Mouse (Mus musculus): Measurements from ENCODE around the gene Bik. TPM values are rescaled to one million over a fixed set of nuclear protein-coding genes. Genes with fewer than 3 reads are reported as not detected.

Bik gene
- polyA plus RNA-seq, 1 experiment from 2014 or later, result 1.2 TPM

DNA sequence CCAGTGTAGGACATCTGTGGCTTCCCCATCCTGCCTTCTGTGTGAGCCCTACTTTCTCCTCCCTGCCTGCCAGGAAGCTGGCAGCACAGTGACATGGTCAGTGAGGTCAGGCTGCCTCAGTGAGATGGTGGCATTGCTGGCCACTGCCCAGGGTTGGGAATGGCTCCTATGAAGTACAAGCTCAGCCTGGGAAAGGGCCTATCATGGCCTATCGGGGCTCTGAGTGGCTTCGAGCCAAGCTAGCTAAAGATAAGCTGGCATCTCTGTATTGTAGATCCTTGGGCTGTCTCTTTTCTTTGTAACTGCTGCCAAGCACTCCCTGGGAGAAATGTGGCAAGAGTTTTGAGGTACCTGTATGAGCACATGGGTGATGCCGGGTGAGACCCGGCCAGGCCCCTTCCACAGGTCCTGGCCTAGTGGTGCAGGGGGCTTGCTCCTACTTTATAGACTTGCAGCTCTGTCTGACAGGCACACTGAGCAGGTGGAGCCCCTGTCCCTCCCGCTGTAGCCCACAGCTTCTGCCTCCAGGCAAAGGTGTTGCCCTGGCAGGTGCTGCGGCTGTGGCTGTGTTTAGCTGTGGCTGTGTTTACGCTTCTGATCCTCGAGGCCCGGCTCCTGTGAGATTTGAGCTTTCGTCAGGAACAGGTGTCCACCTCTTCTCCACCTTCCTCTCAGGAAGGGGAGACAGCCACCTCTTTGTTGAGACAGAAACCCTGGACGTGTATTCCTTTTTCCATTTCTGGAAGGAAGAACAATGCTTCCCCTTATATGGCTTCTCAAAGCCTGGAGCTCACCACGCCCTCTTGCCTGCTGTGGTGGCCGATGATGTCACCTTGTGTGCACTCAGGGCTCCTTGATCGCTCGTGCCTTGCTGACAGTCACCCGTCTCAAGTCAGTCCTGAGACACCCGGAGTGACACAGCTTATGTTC is 8.6 kb downstream of the Bik start:
- no peaks in the 10 kb centered on the region for H3K9me3 ChIP-seq
- H3K9ac ChIP-seq (replicated peaks), result no peak overlapping the region
- H3K4me1 ChIP-seq, result no peaks in the 10 kb centered on the region
- H3K27me3 ChIP-seq, result no peaks in the 10 kb centered on the region
- no peak overlapping the region for H3K27ac ChIP-seq (replicated peaks)
- no peak overlapping the region for H3K4me2 ChIP-seq (replicated peaks)
- no peaks in the 10 kb centered on the region for H3K36me3 ChIP-seq
- 76% methylated on average over 17 of the region's 17 CpGs for WGBS
- ATAC-seq (replicated peaks), result no peak
- H3K4me3 ChIP-seq, result no peak overlapping the region

DNA sequence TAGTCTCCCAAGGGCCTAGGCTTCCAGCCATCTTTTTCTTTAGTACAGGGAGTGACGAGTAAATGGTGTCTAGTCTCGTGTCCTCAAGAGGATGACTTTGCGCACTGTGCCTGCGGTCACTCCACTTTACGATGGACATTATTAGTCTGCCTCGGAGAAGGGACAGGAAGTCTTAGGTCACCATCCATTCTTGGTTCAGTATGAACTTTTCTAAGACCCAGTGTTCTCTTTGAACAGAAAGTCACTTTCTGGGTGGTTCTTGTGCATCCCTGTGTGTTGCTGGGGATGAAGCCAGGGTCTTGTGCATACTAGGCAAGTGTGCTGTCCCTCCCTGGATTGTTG is 9.2 kb downstream of the Bik start:
- H3K4me3 ChIP-seq, result no peak overlapping the region
- ATAC-seq (replicated peaks), result no peak
- H3K27ac ChIP-seq (replicated peaks), result no peak overlapping the region
- 88% methylated on average over 6 of the region's 6 CpGs for WGBS
- no peak overlapping the region for H3K4me2 ChIP-seq (replicated peaks)
- no peaks in the 10 kb centered on the region for H3K9me3 ChIP-seq
- no peaks in the 10 kb centered on the region for H3K4me1 ChIP-seq
- no peak overlapping the region for H3K9ac ChIP-seq (replicated peaks)
- H3K36me3 ChIP-seq, result no peaks in the 10 kb centered on the region
- H3K27me3 ChIP-seq, result no peaks in the 10 kb centered on the region

DNA sequence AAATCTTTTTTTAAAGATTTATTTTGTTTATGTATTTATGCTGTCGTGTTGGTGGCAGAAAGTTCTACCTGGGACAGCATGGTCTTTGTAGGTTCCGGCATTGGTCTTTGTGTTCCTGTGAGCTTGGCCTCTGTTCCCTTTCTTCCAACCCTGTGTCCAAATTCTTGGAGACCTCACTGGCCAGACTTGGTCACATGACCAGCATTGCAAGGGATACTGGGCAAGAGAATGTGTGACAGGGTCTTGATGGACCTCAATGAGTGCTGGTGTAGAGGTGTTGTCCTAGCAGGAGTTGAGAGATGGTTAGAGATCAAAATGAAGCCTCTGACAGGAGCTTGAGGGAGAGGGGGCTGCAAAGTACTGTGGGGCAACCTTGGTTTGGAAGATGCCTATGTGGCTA is 12.2 kb downstream of the Bik start:
- Histone ChIP-seq H3K4me3 (no peak overlapping the region), H3K36me3 (no peaks in the 10 kb centered on the region), H3K27ac (replicated peaks) (no peak overlapping the region), H3K9me3 (no peaks in the 10 kb centered on the region), H3K9ac (replicated peaks) (no peak overlapping the region), H3K4me2 (replicated peaks) (no peak overlapping the region), H3K4me1 (no peaks in the 10 kb centered on the region), H3K27me3 (no peaks in the 10 kb centered on the region)
- 98% methylated on average over 2 of the region's 2 CpGs for WGBS
- no peak for ATAC-seq (replicated peaks)

DNA sequence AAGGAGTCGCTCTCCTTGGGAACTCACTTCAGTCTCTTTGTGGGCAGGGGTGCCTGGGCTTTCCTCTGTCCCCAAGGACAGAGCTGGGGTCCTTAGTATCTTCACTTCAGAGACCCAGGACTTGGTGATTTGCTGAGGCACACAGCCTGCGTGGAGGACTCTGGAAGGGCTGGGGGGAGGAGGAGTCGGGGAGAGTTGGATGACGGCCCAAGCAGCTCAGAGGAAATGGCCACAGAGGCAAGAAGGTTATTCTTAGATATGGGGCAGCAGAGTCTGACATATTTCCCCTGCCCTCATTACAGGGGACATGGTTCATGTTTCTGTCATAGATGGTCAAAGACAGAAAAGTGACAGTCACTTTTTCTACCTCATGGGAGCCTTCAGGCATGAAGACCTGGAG is 13.2 kb downstream of the Bik start:
- no peak overlapping the region for H3K9ac ChIP-seq (replicated peaks)
- no peak overlapping the region for H3K27ac ChIP-seq (replicated peaks)
- H3K4me1 ChIP-seq, result no peaks in the 10 kb centered on the region
- H3K9me3 ChIP-seq, result no peaks in the 10 kb centered on the region
- H3K4me2 ChIP-seq (replicated peaks), result no peak overlapping the region
- no peaks in the 10 kb centered on the region for H3K27me3 ChIP-seq
- no peak for ATAC-seq (replicated peaks)
- H3K36me3 ChIP-seq, result no peaks in the 10 kb centered on the region
- 84% methylated on average over 4 of the region's 4 CpGs for WGBS
- H3K4me3 ChIP-seq, result no peak overlapping the region

DNA sequence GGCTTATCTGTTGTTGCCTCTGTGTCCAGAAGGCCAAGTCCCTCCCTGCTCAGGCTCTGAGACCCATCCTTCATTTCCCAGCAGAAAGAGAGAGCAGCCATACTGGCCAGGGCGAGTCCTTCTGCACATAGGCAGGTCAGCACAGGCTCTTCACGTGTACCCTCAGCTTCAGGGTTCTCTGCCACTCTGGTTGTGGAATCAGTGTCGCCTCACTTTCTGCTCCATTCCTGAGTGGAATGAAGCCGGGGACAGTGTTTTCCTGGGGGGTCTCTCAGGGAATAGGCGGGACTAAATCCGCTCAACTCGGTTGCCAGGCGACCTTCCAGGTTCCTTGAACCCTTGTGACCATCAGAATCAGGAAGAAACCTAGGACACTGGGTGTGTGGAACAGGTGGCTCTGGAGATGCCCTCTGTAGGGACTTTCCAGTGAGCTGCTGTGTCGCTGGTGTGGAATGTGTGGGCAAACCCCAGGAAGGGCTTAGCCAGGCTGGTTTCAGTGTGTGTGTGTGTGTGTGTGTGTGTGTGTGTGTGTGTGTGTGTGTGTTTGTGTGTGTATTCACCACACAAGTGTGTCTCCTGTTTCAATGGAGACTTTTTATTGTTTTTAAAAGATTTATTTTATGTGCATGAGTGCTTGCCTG is 15.1 kb downstream of the Bik start:
- H3K9me3 ChIP-seq, result no peaks in the 10 kb centered on the region
- no peak for ATAC-seq (replicated peaks)
- no peak overlapping the region for H3K4me3 ChIP-seq
- no peak overlapping the region for H3K9ac ChIP-seq (replicated peaks)
- H3K36me3 ChIP-seq, result peaks cover 3% of the 10 kb centered on the region
- H3K4me1 ChIP-seq, result no peaks in the 10 kb centered on the region
- no peak overlapping the region for H3K27ac ChIP-seq (replicated peaks)
- 83% methylated on average over 9 of the region's 9 CpGs for WGBS
- H3K4me2 ChIP-seq (replicated peaks), result no peak overlapping the region
- no peaks in the 10 kb centered on the region for H3K27me3 ChIP-seq

DNA sequence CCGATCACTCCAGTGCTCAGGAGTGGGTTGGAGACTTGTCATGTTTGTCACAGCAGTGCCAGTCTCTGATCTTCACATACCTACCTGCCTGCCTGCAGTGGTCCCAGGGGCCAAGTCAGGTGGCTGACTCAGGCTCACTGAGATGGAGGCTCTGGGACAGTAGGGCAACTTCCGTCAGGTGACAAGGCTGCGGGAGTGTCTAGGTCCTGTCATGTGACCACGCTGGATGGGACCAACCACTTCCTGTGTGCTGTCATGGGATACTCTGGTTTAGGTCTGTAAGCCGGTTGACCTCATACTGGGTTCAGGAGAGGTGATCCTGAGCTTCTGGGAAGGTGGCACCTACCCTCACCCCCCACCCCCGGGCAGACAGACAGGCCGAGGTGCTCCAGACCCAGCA is 19.4 kb downstream of the Bik start:
- Histone ChIP-seq H3K4me1 (no peaks in the 10 kb centered on the region), H3K36me3 (peaks cover 40% of the 10 kb centered on the region)

DNA sequence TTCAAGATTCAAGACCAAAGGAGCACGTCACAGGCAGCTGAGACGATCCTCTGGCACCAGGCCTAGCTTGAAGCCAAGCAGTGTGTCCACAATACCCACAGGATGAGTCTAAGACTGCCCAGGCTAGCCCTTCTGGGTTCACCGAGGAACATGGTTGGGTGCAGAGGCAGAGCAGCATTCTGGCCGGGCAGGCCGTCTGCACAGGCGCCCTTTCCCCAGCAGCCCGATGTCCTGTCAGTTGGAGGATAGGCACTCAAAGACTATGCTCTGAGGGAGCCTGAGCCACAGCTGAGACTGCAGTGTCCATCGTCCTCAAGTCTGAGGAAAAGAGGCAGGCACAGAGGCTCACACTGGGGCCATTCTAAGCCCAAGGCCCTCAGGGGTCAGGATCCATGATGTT is 20.5 kb downstream of the Bik start:
- H3K27ac ChIP-seq (replicated peaks), result no peak overlapping the region
- WGBS, result 94% methylated on average over 8 of the region's 8 CpGs
- no peak overlapping the region for H3K4me2 ChIP-seq (replicated peaks)
- H3K9ac ChIP-seq (replicated peaks), result no peak overlapping the region
- H3K9me3 ChIP-seq, result no peaks in the 10 kb centered on the region
- no peaks in the 10 kb centered on the region for H3K27me3 ChIP-seq
- no peak overlapping the region for H3K4me3 ChIP-seq
- H3K4me1 ChIP-seq, result no peaks in the 10 kb centered on the region
- peaks cover 44% of the 10 kb centered on the region for H3K36me3 ChIP-seq
- ATAC-seq (replicated peaks), result no peak

More for the DNA sequence above, 19.4 kb downstream of the Bik start:
- no peak for ATAC-seq (replicated peaks)
- no peak overlapping the region for H3K4me2 ChIP-seq (replicated peaks)
- H3K27ac ChIP-seq (replicated peaks), result no peak overlapping the region
- no peak overlapping the region for H3K9ac ChIP-seq (replicated peaks)
- no peaks in the 10 kb centered on the region for H3K9me3 ChIP-seq
- 91% methylated on average over 7 of the region's 7 CpGs for WGBS
- H3K4me3 ChIP-seq, result no peak overlapping the region
- H3K27me3 ChIP-seq, result no peaks in the 10 kb centered on the region

DNA sequence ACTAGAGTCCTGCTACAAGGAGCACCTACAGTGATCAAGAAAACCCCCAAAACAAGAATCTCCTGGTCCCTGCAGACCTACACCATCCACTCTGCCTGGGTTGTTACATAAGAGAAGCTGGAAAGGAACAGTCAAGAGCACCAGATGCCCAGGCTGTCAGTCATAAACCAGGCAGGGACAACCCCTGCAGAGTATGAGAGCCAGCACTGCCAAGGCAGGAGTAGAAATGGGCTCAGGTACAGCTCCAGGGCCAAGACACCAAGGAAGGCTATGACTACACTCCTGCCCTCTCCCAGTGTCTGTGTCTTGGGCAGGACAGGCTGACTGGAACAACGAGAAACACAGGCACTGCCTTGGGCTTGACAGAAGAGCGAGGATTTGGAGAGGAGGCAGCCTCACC is 23.5 kb downstream of the Bik start:
- Histone ChIP-seq H3K27me3 (no peaks in the 10 kb centered on the region), H3K27ac (replicated peaks) (no peak overlapping the region), H3K4me1 (peaks cover 7% of the 10 kb centered on the region), H3K4me2 (replicated peaks) (no peak overlapping the region), H3K4me3 (no peak overlapping the region), H3K36me3 (peaks cover 49% of the 10 kb centered on the region), H3K9ac (replicated peaks) (no peak overlapping the region), H3K9me3 (no peaks in the 10 kb centered on the region)
- ATAC-seq (replicated peaks), result no peak
- 92% methylated on average over 2 of the region's 2 CpGs for WGBS

DNA sequence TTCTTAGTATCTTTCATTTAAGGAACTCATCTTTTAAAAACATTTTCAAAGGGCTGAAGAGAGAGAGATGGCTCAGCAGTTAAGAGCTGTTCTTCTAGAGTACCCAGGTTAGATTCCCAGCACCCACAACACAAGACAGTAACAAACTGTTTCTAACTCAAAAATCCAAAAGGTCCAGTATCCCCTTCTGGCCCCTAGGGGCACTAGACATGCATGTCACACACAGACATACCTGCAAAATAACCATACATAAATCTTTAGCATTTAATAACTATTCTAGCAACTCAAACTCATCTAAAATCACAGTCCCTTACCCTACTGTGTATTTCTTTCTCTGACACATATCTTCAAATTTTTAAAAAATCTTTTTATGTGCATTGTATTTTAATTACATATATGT is 27.2 kb downstream of the Bik start:
- Histone ChIP-seq H3K36me3 (peaks cover 29% of the 10 kb centered on the region), H3K4me2 (replicated peaks) (no peak overlapping the region), H3K27me3 (no peaks in the 10 kb centered on the region), H3K9ac (replicated peaks) (no peak overlapping the region), H3K9me3 (no peaks in the 10 kb centered on the region), H3K4me1 (peaks cover 12% of the 10 kb centered on the region), H3K4me3 (no peak overlapping the region), H3K27ac (replicated peaks) (no peak overlapping the region)
- no peak for ATAC-seq (replicated peaks)

DNA sequence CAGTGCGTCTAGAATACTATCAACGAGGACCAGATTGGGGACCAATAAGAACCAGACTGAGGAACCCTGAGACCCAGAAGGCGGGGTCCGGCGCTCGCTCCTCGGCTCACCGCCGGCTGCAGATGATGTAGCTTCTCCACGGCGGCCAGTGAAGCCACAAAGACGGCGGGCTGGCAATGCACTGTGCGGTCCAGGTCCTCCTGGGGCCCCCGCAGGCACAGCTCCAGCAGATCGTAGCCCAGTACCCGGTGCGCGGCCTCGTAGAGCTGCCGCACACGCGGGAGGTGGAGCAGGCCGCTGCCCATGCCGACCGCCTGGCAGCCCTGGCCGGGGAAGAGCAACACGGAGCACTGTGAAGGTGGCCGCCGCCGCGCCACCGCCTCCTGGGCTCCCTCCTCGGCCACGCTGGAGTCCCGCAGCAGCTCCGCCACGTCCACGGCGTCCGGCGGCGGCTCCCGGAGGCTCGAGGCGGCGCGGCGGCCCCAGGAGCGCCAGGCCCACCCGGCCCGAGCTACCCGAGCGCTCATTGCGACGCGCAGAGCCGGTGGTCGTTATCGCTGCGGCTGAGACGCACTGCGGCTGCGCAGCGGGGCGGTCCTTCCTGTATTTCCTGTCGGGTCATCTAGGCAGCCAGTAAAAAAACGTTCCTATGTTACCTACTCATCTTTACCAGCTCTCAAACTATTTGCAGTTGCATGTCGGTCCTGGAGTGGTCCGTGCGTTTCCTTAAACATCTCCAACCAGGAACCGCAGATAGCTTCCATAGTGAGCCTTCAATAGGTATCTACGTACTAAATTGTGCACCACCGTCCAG is 28.7 kb downstream of the Bik start:
- Histone ChIP-seq H3K27ac (replicated peaks) (peak overlapping the region; percentile 91), H3K9ac (replicated peaks) (peak overlapping the region; percentile 90), H3K4me1 (peaks cover 12% of the 10 kb centered on the region), H3K4me3 (peak overlapping the region; percentile 68), H3K36me3 (peaks cover 15% of the 10 kb centered on the region), H3K4me2 (replicated peaks) (peak overlapping the region; percentile 71), H3K9me3 (no peaks in the 10 kb centered on the region), H3K27me3 (no peaks in the 10 kb centered on the region)
- peak; percentile 93 for ATAC-seq (replicated peaks)
- WGBS, result under 1% methylated on average over 74 of the region's 74 CpGs

DNA sequence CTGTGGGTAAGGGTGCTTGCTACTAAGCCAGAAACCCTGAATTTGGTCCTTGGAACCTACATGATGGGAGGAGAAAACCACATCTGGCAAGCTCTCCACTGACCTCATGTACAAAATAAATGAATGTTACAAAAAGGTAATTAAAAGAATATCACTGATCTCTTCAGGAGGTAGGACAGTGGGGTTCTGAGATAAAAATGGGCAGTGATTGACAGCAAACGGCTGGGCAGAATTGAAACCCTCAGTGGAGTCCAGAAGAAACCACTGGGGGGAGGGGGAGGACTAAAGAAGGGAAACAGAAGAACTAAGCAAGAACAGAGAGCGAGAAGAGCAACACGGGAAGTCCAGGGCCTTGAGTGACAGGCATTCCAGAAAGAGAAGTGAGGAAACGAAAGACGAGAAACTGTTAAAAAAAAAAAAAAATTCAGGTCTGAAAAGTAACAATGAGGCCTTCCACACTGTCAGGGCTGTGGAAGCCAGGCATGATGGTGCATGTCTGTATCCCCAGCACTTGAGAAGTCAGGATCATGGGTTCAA is 34.3 kb downstream of the Bik start:
- no peak overlapping the region for H3K4me3 ChIP-seq
- H3K27ac ChIP-seq (replicated peaks), result no peak overlapping the region
- no peak for ATAC-seq (replicated peaks)
- no peaks in the 10 kb centered on the region for H3K36me3 ChIP-seq
- peaks cover 23% of the 10 kb centered on the region for H3K4me1 ChIP-seq
- 42% methylated on average over 5 of the region's 5 CpGs for WGBS
- H3K4me2 ChIP-seq (replicated peaks), result no peak overlapping the region
- peaks cover 6% of the 10 kb centered on the region; the same call in 1 of the 2 replicates for H3K27me3 ChIP-seq
- no peaks in the 10 kb centered on the region for H3K9me3 ChIP-seq
- H3K9ac ChIP-seq (replicated peaks), result no peak overlapping the region

Data from forebrain, embryonic 15.5 days (tissue).